Mouse (Mus musculus) liver, adult (tissue): Measurements from ENCODE around the gene Mrpl23.

ENCODE experiments used
- GATA4 ChIP-seq: IDR thresholded peaks from 2 replicates; pipeline ENCODE4 v1.6.1; 2014; ENCODE audit warnings: mild to moderate bottlenecking, low read length; ENCODE audit not compliant: insufficient replicate concordance

The Mrpl23 gene

DNA sequence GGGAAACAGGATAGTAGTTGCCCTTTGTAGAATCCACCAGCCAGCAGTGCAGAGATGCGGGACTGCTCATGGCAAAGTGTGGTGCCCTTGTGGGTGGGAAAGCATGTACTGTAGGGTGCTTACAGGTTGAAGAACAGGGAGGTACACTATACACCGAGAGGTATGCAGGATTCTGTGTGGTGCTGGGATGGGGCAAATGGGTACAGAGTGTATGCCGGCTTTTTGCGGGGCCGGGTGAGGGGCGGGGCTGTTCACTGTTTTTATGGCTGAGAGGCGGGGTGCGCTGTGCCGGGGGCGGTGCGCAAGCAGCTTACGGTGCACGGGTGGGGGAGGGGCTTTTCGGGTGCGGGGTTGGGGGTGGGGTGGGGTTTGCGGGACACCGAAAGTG lies at the start of gene Mrpl23:
Gene Mrpl23 (plus strand): TSS at position 16 of the 388 bp plus-strand sequence.
- TF ChIP-seq GATA4 = no peak

DNA sequence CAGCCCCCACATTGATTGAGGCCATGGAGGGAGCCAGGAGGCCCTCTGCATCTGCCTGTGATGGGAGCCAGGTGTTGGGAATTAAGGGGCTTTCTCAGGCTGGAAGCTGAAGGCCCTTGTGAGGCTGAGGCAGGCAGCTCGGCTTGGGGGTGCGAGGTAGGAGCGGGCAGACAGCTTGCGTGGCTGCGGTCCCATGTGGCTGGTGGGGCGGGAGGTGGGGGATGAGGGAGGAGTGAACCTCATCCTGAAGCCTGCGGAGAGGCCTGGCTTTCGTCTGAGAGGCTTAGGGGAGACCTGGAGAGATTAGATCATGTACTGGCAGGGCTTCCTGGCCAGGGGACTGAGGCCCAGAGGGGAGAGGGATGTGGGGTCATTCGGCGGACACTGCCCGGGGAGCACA lies 49.4 kb upstream of the Mrpl23 start:
- no peak for TF ChIP-seq GATA4

DNA sequence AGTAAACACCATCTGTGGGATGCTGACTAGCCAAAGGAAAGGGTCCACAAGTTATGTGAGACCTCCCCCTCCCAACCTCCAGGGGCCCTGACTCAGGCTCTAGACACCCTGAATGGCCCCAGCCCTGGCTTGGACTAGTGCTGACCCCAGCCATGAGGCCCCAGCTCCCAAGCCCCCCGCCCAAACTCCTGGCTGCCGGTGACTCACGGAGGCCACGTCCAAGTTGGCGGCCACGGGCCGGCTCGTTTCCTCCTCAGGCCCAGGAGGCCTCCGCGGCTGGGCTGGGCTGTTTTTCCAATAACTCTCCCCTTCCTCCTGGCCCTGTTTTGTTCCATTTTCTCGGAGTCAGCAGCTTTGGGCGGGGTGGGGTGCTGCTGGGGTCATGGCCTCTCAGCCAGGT lies 47.7 kb upstream of the Mrpl23 start:
- TF ChIP-seq GATA4 = no peak

DNA sequence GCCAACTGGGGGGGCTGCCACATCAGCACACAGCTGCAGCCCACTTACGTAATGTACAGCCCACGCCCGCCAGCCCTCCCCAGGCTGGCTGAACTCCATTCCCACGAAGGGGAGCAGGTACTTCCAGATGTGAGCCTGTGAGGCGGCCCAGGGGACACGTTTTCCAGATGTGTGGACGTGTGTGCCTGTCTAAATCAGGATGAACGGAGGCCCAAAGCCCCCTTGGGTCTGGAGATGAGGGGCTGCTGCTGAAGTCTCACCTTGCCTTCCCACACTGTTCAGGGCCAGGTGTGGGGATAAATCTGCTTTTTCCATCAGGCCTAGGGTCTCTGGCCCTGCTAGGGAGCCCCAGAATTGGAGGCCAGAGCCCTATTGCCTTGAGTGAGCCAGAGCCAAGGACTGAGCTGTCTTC lies 45.7 kb upstream of the Mrpl23 start:
- TF ChIP-seq GATA4 = no peak

DNA sequence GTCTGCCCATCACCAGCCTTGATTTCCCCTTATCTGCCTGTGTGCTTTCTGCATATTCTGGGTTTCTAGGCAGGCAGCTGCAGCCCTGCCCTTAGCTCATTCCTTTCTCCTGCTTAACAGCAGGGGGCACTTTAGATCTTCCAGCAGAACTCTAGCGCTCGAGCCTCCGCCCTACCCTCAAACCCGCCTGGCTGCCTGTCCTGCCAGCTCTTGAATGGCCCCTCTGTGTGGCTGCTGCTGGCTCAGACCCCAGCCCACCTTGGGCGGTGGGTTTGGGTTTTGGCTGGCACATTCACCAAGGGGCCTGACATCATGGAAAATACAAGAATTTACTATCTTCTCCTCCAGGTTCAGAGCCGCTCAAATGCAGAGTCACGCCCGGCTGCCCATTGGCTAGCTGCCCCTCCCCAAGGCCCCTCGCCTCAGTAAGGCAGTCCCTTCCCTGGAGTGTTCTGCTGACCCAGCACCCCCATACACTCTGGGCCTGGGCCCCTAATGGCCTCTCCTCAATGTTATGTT lies 45.1 kb upstream of the Mrpl23 start:
- TF ChIP-seq GATA4 = no peak

DNA sequence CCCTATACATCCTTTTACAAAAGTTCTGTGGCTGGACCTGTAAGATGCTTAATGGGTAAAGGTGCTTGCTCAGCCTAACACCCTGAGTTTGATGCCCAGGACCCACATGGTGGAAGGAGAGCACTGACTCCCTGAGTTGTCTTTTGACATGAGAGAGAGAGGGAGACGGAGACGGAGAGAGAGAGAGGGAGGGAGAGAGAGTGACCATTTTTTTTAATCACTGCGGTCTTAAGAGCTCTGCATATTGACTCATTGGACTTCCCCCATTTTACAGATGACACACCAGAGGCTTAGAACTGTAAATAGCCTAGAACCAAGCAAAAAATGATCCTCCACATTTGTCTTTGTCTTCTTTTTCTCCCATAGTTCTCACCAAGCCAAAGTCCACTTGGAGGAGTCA lies 44.4 kb upstream of the Mrpl23 start:
- TF ChIP-seq GATA4 = no peak

DNA sequence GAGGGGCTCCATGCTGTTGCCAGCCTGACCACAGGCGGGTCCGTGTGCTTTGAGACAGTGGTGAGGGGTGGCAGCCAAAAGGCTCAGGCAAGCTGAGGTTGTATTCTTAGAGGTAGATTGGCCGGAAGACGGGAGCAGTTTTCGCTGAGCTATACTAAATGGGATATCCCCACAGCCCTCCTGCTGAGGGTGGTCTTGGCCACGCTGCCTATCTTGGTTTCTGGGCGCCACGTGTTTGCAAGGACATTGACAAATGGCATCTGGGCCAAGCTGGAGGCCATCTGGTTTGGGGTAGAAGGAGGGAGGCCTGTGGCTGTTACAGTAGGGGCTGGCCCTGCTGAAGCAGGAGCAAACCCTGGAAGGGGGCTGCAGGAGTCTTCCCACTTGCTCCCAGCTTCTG lies 39.0 kb upstream of the Mrpl23 start:
- no peak for TF ChIP-seq GATA4

DNA sequence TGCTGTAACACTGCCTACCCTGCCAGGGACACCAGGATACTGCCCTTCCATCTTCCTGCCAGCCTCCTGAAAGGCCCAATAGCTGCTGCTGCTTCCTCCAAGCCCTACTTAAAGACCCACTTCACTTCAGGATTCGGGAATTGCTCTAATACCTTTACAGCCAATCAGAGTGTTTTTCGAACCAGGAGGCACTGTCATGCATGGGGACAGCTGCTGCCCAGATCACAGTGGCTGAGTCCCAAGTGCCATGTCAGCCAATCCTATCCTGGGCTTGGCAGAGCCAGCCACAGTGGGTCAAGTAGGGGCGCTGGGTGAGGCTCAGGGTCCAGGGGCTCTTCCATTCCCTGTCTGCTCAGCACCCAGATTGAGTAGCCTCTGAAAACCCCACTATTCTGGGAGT lies 36.3 kb upstream of the Mrpl23 start:
- TF ChIP-seq GATA4 = no peak

DNA sequence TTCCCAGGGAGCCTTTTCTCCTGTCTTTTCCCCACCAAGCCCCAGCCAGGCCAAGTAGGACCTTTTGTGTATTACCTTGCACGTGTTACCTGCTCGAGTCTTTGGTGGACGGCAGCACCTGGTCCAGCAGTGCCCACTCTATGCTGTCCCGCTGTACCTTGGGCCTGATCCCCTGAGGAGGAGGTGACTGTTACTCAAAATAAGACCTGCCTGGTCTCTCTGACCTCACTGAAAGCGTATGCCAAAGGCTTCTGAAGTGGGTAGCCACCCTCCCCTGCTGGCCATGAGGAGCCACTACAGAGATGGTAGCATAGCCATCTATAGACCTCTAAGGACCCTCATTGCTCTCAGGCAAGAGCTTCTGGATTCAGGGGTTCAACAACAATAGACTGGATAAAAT lies 35.7 kb upstream of the Mrpl23 start:
- no peak for TF ChIP-seq GATA4

DNA sequence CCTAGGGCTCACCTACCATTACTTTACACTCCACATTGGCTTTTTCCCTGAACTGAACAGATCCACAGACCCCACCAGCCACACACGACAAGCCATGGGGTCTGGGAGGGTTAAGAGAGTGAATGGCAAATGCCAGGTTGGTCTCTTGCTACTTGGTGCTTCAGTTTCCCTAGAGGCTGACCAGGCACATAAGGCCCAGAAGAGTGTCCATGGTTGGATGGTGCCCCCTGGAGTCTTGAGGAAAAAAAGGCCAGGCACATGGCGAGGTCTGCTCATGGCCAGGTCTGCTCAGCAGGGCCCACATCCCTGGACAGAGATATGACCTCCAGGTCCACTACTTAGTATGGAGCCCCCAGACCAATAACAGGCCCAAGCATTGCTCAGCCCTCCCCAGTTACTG lies 34.7 kb upstream of the Mrpl23 start:
- TF ChIP-seq GATA4 = no peak

DNA sequence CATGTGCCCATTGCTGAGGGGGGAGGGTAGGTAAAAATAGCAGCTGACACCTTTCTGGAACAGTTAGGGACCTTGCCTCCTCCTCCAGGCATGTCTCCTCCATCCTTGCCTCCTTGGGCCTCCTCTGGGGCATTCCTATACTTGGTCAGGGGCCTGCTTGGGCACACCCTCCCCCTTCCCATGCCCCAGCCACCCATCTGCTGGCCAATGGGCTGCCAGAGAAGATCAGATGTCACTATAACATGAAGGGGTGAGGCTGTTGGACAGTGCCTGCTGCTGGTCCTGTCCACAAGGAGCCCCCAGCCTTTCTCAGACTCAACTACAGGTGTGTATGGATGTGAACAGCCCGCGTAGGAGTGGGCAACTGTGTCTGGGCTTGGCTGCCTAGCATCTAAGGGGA lies 33.9 kb upstream of the Mrpl23 start, which contains the start of gene Tnnt3:
Gene Tnnt3 (plus strand): TSS at position 262 of the 400 bp plus-strand sequence.
- TF ChIP-seq GATA4 = no peak

DNA sequence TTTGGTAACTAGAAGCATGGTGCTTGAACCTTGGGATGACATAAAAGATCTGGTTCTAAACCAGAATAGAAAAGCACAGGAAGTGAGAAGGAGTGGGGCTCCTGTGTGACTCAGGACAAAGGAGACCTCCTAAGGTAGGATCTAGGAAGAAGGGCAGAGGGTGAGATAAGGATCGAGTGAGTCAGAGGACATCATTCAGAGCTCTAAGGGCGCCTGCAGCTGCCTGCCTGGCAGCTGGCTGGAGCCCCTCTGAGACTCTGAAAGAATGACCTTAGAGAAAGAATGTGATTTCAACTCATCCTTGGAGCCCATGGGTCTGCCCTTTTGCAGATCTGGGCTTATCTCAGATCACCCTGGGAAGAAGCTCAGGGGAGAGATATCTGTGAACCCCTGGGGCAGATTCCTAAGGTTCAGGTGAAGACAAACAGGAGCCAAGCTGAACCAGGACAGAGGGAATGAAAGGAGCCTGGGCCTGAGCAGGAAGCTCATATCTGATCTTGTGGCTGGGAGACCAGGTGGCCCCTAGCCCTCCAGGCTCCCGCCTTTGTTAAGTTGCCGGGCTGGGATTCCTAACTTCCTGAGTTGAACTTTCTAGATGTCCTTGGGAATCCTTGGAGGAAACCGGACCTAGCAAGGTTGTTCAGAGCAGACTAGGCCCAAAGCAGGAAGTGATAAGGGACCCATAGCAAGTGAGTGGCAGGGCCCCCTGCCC lies 33.3 kb upstream of the Mrpl23 start:
- no peak for TF ChIP-seq GATA4

DNA sequence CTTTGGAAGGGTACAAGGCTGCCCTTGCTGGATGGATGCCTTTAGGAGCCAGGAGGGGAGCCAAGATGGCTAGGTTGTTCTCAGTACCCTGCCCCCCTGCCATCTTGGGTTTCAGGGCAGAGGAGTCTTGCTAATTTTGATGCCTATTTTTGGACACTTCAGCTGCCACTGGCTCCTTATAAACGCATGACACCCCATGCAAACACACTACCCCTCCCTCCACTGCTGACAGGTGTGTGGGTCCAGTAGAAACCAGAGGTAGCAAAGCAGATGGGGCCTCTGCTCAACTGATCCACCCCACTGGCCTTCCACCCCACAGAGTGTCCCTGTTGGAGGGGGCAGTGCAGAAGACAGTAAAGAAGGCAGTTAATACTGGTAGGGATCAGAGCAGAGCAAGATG lies 32.5 kb upstream of the Mrpl23 start:
- TF ChIP-seq GATA4 = no peak

DNA sequence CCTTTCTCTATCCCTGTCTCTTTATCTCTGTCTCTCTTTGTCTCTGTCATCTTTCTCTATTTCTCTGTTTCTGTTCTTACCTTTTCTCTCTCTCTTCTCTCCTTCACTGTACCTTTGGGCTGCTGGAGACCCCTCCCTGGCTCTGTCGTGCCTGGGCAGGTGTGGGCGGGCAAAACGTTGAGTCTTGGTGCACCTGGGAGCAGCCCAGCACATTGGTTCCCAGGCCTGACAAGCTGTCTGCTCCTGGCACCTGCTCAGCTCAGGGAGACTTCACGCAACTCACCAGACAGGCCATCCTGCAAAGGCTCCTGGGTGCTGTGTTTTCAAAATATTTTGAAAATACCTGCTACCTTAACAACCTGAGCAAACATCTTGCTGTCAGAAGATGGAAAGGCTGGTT lies 29.3 kb upstream of the Mrpl23 start:
- no peak for TF ChIP-seq GATA4

DNA sequence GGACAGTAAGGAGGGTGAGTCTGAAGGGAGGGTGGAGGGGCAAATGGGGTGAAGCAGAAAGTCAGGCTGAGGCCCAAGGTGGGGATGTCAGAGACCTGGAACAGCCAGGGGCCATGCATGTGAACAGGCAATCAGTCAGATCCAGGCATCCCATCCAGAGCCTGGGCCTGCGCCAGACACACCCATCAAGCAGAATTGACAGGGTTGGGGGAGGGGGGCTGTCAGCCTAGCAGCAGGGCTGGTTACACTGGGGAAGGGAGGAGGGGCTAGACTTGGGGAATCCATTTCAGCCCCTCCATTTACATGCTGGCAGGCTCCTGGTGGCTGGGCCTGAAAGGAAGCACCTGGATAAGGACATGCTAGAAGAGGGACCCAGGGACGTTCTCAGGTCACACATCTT lies 26.5 kb upstream of the Mrpl23 start:
- TF ChIP-seq GATA4 = no peak

DNA sequence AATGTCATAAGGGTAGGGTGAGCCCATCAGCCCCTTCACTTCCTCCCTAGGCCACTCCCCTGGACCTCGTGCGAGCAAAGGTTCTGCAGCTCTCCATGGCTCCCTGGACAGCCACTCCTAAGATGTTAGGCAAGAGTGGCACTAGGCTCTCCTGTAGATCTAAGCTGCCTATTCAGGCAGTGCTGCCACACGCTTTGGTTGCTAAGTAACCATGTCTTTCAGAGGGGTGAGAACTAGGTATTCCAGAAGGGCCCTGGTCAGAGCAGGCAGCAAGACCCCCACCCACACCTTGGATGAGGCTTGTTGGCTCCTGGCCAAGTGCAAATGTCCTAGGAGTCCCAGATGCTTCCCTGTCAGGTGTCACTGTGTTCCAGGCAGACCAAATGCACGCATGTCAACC lies 26.0 kb upstream of the Mrpl23 start:
- no peak for TF ChIP-seq GATA4

DNA sequence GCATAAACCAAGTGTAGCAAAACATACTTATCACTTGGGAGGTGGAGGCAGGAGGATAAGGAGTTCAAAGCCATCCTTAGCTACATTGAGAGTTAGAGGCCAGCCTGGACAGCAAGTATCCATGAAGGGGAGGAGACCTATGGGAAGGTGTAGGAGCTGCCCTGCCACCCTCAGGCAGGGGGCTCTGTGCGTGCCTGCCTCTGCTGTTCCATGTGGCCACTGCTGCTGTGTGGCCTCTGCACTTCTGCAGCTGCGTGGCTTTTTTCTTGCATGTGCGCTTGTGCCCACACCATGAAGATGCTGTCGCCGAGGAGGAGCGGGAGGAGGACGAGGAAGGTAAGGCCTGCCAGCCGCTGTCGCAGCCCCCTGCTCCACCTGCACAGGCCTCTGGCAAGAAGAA lies 25.0 kb upstream of the Mrpl23 start:
- TF ChIP-seq GATA4 = no peak
